Mouse (Mus musculus): ENCODE data around the gene Nup88. TPM values are rescaled to one million over a fixed set of nuclear protein-coding genes. Genes with fewer than 3 reads are reported as not detected.

Nup88 gene
- total RNA-seq, 2 experiments from 2014 or later: 52.9 to 55.9 TPM

Other genes starting within 250 kb of the Nup88 start
- 10 to 100 TPM; 14.6 to 14.8 TPM for gene Zfp3, start 205.8 kb downstream of the Nup88 start, total RNA-seq (2021)
- not detected for gene Scimp, start 157.4 kb downstream of the Nup88 start, total RNA-seq (2021)
- gene Rabep1, start 125.2 kb downstream of the Nup88 start, total RNA-seq (2021): 100 to 1,000 TPM; 110 to 118 TPM
- gene Rpain, start 240 bp upstream of the Nup88 start, total RNA-seq (2021): 10 to 100 TPM; 36.8 to 46.5 TPM
- 100 to 1,000 TPM; 100 to 103 TPM for gene C1qbp, start 13.1 kb upstream of the Nup88 start, total RNA-seq (2021)
- gene Dhx33, start 34.5 kb upstream of the Nup88 start, total RNA-seq (2021): 10 to 100 TPM; 18.8 to 20.6 TPM
- gene Mis12, start 49.6 kb upstream of the Nup88 start, total RNA-seq (2021): 10 to 100 TPM; 11.2 to 12.5 TPM
- 10 to 100 TPM; 21.4 to 23.7 TPM for gene Derl2, start 49.9 kb upstream of the Nup88 start, total RNA-seq (2021)
- gene 6330403K07Rik, start 63.5 kb upstream of the Nup88 start, total RNA-seq (2021): 100 to 1,000 TPM; 137 to 158 TPM
- under 1 TPM; 0.61 to 0.66 TPM for gene Nlrp1a, start 174.7 kb upstream of the Nup88 start, total RNA-seq (2021)